Mouse (Mus musculus) small intestine, adult 2 months (tissue): Measurements from ENCODE around the gene Sim2.

ENCODE experiments used
- CTCF ChIP-seq: fragments of 200-500 bp; IDR thresholded peaks from 2 replicates; pipeline ENCODE4 v1.5.1; 2012; ENCODE audit warnings: low read depth, mild to moderate bottlenecking, control low read depth, inconsistent platforms, low read length, moderate library complexity, mixed read lengths; ENCODE audit not compliant: insufficient replicate concordance, insufficient read length; ENCODE audit errors: extremely low read depth
- POLR2A ChIP-seq: fragments of 200-500 bp; IDR thresholded peaks from 2 replicates; pipeline ENCODE4 v1.6.1; 2012; ENCODE audit warnings: low read depth, mild to moderate bottlenecking, control low read depth, inconsistent platforms, low read length, moderate library complexity

DNA sequence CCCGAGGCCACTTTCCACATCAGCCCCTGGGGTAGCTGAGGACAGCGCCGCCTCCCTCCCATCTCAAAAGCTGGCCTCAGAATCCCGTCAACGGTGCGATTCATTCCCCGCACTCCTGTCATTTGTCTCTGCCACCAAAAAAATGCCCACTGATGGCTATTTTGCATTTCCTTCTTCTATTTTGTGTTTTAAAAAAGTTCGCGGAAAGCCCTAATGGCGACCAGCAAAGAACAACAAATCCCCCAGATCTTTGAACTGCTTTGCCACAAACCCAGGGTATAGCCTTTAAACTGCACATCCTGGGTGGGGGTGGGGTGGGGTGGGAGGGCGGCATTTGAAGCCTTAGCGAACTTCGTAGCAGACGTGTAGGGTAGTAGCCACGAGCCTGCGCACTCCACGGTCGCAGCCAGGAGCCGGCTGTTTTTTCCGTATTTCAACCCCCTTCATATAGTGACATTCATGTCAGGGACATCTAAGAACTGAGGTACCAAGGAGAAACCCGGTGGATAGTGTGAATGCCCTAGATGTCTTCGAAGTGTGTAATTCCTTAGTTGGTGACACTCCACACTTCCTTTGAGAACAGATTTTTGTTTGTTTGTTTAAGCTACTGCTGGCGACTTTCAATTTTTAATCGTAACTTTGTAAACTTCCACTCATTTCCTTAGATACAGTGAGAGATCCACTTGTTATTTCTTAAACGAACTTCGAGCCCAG lies 10.5 kb downstream of the Sim2 start:
- no peak for TF ChIP-seq CTCF
- TF ChIP-seq POLR2A = no peak
